Mouse (Mus musculus) frontal cortex, postnatal 14 days (tissue): ENCODE measurements at regions not wholly inside any gene's neighbourhood (a gene's known extent, or its start where the extent isn't known, plus 50 kb on each side); places are given as distances from the start of the nearest gene placed in this dataset.

Source experiments
- DNase-seq, 2 experiments: peaks; one replicate each; pipeline ENCODE4 v3.0.0; 2022; ENCODE audit warnings: low spot score in 2 of 2

DNA sequence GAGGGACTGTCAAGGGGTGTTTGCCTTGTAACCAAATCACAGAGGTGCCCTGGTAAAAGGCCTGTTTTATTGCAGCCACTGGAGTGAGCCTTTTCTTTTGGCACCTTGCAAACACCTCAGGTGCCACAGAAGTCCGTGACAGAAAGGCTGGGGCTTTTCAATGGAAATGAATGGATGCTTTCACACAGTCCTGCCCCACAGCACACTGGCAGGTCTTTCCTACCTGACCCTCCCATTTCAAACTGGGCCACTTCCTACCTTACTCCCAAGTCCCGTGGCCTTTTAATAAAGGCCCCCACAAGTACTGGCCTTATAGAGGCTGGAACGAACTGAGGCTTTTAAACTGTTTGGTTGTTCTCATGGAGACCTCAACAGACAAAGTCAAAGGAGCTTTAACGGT is 453.1 kb upstream of the Mki67 start:
- DNase-seq, result no peak

DNA sequence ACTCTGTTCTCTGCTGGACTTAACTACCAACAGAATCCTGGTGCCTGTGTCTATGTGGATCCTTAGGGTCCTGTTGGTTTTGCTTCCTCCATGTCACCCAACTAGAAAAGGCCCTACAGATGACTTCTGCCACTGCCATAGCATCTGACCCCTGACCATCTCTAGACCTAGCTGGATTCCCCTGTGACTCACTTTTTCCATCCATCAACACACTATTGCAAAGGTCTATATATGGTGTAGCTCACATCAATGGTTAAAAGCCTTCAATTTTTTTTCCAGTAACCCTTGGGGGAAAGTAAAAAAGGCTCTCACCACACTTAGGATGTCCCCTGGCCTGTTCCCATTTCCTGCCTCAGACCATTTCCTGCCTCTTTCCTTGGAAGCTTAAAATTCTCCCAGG is 460.2 kb upstream of the Mki67 start:
- no peak for DNase-seq

DNA sequence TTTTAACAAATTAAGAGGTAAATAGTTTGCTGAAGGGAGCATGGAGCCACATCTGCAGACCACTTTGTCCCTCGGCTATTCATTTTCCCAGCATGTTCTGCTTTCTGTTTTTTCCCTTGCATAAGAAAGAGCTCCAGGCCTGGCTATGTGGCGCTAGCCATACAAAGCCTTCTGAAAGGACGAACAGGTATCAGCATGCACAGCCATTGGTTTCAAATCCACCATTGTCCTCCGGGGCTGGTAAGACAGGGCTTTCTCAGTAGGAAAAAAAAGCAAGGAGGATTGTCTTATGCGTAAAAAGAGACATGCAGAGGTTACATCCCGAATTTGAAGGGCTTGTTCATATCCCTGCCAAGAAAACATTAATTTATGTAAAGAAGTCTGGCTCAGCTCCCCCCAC is 464.8 kb upstream of the Mki67 start:
- no peak for DNase-seq

DNA sequence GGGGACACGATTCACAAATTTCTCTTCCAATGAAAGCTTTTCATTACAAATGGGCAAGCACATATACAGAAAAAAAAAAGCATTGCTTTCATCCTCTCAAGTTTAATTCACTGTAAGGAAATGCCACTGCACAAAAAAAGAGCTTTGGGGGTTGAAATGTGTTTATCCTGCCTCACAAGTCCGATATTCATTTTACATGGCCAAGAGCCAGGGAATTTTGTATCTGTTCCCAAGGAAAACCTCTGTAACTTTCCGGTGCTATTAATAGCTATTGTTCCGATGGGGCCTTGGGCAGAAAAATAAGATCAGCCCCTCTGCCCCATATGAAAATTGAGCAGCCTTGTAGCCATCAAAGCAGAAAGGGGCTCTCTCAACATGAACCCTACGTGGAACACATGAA is 465.9 kb upstream of the Mki67 start:
- no peak for DNase-seq

DNA sequence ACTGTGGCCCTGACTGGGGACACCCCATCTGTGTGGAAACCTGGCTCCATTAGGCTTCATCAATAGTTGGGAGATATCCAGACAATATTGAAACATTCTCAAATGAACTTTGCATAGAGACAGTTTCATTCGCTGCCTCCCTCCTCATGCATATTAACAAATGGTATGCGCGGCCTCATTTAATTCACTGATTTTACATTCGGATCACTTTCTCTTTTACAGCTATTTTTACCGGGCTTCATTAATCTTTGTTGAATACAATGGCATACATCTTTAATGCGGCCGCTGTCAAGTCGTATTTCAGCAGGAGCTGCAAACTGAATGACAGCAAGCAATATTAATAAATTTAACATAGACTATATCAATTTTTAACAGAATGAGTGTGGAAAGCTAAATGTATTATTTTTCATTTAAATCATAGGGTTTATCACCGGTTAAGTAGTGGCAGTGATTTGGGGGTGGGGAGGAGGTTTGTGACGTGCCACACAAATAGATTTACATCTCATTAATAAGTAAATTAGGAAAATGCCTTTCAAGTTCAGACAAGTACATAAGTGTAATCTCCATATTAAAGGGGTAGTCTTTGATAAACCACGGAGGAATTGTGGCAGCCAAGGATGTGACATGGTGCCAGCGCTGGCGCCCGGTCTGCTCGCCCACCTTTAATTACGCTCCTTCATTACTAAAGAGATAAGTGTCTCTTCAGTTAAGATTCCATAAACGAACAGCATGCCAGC is 480.4 kb upstream of the Mki67 start:
- DNase-seq, result no peak

DNA sequence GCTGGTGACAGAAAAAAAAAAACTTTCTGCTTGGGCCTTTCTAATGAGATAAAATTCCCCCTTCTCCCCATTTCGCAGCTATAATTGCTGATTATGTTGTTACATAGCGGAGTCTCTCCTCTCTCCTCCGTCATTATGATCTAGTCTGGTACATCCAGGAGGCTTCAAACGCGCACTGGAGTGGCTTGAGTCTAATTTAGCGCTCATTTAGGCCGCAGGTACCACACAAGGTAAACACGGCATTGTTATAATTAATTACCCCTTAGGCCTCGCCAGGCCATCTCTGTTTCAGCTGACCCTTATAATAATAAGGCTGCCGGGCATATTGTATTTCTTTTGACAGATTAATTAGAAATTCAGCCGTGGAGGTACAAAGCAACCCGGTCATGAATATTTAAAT is 492.7 kb upstream of the Mki67 start:
- no peak for DNase-seq

DNA sequence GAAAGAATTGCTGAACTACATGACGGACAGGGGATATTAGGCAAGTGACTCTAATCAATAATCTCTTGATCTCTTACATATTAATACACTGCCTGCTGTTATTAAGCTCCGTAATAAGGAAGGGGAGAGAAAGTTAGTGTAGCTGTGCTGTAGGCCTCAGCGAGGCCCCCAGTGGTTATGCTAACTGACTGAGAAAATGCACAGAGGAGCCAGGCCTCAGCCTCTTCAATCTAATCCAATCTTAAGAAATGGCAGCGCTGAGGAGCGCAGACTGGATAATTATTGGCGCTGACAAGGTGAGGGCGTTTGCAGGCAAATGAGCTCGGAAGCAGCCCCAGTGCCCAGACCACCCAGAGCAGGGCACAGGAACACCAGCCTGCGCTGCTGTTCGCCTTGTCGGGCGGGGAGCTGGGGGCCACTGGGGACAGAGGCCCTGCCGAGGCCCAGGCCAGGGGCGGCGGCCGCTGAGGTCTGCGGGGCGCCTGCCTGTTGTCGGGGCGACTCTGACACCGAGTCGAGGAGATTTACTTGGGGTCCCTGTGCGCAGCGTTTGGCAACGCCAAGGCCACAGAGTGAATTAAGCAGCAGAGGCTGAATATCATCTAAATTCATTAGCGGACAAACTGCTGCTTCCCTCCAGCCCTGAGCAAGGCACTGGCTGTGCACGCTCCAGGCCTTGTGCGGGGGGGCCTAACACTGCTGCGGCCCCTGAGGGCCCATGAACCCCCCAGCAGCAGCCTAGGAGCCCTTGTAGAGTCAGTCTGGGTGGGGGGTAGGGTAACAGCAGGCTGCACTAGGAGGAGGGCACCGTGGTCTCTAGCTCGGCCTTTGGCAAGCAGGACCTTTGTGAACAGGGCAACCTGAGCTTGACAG is 493.4 kb upstream of the Mki67 start:
- no peak for DNase-seq

DNA sequence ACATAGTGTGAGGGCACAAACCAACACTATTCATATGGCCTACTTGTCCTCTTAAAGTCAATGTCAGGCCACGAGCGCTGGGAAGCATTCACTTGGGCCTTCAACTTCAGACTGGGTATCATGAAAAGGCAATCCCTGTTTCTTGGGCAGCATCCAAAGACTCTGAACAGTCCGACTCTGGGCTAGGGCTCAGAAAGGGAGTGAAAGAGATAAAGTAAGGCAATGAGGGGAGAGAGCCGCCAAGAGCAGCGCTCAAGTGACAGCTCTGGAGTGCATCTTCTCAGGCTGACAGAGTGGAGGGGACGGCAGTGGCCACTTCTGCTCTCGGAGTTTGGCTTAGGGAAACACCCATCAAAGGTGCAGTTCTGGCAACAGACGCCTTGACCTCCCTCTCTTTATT is 496.3 kb upstream of the Mki67 start:
- no peak for DNase-seq

DNA sequence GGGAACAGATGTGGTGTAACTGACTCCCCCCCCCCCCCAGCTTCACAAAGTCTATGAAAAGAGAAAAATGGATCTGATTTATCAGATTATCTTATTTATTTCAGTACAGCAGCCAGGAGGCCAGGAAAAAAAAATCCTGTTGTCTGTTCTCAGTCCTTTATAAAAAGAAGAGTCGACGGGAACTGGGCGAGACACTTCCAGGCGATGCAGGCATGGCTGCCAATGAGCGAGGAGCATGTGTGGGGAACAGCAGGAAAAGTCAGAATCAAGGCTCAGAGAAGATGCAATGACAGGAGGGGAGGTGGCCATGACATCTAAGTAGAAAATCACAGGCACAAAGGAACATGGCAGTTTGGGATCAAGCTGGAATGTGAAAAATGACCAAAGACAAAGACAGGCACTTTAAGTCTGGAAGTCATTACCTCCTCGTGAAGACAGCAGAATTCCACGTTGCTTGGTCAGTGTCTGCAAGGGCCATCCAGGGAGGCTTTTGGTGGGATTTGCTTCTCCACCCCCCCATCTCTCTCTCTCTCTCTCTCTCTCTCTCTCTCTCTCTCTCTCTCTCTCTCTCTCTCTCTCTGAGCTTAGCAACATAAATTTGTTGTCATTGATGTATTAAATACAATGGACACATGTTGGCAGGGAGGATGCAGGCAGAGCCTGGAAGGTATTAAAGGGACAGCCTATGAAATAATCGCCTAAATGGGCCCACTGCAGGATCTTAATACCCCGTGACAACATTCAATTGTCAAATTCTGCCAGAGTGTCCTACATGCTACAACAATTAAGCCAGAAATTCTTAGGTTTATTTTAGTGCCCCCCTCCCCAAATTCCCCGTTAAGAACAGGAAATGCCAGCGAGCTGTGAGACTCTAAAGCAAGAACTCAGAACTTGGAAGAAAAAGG is 497.1 kb upstream of the Mki67 start:
- DNase-seq, result no peak

DNA sequence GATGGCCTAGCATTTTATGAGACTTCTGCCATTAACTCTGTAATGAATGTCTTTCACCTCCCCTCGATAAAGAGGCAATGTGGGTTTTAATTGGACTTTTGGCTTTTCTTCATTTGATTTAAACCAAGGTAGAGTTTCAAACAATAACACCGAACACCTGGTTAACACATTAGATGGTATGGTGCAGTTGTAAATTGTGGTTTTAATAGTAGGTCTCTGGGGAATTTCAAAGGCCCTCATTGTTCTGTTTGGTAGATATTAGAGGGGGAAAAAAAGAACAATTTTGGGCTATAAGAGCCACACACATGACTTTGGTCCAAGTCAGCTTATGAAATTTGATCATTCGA is 497.8 kb upstream of the Mki67 start:
- no peak for DNase-seq

DNA sequence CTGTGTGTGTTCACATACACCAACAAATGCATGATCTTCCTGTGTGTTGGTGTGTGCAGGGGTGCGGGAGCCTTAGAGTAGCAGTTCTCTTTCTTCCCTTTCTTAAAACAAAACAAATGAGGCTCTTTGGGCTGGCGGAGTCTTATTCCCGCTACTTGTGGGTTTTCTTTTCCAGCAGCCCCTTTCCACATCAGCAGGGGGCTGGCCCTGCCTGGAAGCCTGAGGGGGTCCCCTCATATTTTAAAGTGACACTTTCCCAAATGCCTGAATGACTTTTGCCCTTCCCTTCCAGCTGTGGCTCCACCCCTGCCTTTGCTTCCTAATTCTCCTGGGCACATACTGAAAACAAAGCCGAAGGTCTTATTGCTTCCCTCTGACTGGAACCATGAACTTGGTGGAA is 498.3 kb upstream of the Mki67 start:
- DNase-seq, result no peak

DNA sequence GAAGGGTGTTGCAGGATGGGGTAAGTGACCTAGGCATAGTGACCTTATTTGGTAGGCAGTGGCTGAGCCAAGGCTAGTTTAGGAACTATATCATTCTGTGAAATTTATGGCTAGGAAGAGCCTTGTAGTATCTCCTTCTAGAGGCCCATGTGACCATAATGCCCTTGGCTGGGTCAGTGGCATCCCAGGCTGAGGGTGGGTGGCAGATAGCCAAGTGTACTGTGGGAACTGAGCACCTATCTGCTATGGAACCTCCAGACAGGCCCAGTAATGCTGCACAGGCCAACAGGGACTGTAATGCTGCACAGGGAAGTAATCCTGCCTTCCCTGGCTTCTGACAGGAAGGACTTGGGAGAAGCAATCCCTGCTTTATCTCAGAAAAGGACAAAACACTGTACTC is 500.6 kb upstream of the Mki67 start:
- DNase-seq, result no peak

DNA sequence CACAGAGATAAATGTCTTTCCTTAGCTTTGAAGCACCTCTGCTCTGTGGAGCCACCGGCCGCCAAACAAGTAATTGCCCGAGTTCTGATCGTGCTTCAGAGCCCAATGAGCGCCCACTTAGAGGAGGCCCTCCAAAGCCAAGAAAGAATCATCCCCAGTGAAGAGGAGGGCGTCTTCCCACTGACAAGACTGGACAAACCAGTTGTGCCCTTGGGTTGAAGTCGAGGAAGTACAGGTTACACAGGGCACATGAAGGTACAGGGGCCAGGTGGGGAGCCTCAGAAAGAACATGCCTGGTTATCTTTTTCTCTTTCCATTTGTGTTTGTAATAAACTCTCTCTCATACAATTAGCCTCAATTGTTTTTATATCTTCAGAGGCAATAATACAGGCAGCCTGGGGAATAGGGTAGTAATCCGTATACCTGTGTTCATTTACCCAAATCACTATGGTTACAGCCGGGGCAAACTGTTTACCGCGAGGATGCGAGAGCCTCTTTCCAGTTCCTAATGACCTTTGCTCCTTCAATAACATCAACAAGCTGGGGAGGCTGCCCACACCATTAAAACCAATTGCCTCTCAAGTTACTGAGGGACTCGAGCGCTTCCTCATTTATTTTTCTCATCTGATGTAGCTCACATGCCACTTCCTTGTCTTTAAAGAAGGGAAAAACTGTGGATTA is 503.5 kb upstream of the Mki67 start:
- DNase-seq, result no peak

DNA sequence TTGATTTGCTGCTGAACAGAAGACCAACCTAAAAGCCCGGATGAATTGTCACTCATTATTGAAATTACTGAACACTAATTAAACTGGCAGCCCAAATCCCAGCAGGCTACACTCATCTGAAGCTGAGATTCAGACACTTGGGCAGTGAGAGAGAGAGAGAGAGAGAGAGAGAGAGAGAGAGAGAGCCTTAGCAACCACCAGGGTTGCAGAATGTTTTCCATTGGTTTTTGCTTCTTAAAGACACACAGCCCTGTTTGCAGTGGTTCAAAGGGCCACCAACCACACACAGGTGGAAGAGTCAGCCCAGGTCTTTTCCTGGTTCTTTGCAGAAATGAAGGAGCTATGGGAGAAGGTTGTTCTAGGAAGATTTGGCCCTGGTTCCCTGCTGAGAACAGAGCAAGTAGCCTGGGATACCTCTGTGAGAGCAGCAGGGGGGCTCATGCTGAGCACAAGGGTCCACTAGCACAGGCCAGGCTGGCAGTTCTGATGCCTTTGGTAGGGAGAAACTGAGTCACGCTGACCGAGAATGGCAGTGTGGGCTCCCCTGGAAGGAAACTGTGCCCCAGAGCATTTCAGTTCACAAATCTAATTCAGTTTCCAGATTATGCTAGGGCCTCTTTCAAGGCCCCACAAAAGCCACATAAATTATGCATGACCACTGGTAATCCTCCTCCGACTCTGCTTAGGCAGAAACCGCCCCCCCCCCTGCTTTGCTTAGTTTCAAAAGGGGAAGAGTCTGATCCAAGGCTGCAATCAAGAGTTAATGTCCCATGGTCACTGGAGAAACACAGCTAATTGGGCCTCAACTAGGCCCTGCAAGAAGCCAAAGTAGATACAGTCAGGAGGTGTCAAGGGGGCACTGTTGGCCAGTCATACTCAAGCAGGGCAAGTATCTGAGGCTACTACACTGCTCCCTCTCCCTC is 504.3 kb upstream of the Mki67 start:
- no peak for DNase-seq

DNA sequence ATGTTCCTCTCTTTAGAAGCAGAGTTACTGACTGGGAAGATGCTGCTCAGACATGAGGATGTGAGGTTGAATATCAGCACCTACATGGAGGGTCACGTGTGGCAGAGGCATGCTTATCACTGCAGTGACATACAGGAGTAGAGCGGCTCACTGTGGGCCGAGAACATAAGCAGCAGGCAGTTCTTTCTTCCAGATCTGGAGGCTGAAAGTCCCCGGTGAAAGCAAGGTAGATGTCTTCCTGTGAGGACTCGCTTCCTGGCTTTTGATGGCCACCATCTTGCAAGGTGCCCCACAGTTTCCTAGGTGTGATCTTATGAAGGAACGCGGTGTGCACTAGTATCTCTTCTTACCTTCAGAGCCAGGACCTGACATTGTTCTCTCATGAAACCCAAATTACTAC is 505.5 kb upstream of the Mki67 start:
- no peak for DNase-seq

DNA sequence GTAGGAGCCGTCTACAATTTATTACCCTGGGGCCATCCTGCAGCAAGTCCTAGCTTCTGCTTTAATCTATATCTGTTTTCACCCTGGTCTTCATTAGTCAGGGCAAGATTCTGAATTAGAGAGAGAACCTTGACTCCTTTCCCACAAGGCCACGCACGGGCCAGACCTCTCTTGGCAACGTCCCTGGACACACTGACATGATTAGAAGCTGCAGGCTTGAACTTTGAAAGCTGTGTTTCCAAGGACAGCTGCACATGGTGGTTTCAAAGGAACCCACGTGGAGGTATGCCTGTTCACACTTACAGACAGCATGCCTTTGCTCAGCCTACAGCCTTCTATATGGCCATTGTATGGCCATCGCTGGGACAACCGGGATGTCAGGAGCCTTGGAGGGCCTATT is 509.9 kb upstream of the Mki67 start:
- DNase-seq, result no peak

DNA sequence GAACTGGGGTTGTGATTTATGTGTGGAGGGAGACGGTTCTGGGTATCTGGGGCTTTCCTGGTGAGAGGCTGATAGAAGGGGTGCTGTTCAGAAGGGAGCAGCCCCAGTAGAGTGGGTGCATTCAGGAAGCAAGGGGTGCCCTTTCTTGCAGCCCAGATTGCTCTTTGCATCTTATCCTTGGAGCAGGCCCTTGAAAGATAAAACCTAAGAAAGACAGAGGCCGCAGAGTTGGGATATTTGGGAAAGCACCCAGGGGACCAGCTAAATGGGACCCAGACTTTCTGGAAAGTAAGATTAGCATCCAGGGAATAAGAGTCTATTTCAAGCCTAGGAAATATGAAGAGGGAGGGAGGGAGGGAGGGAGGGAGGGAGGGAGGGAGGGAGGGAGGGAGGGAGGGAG is 512.2 kb upstream of the Mki67 start:
- DNase-seq, result no peak

DNA sequence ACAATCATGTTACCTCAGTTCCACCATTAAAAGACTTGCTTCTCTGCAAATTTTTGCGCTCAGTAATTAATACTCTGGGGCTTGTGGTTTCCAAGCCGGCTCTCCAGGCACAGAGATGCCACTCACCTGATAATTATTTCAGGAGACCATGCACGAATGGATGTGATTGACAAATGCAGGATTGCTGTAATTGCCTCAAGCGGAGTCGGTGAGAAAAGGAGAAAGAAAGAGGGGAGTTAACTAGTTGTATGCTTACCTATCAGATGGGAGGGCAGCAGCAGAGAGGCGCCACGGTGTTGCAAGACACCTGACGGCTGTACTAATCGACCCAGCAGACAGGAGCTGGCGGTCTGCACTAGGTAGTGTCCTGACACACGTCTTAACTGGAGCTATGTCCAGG is 513.4 kb upstream of the Mki67 start:
- DNase-seq, result no peak

DNA sequence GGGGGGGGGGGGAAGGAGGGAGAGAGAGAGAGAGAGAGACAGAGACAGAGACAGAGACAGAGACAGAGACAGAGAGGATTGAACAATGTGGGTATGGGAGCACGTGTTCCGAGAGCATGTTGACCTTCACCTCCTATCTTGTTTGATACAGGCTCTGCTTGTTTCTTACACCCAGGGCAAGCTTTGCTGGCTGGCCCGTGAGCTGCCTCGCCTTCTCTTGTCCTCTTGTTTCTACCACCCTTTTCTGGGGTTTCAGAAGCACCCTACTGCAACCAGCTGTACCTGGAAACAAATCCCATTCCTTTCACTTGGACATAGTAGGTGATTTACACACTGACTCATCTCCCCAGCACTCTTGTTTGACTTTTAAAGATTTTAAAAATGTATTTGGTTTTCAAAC is 516.0 kb upstream of the Mki67 start:
- no peak for DNase-seq

DNA sequence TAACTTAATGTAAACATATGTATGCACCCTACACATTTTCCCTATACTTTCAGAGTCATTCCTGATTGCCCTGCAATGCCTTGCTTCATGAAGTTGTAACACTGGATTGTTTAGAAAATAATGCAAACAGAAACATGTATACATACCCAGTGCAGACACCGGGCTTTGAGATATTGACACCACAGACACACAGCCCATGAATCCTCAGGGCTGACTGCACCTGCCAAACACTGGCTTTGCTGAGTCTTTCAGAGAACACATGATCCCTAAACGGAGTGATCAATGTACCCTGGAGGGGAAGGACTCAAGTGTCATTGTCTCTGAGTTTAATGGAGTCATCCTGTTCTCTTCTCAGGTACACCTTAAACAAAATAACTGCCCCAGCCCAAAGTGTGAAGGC is 519.4 kb upstream of the Mki67 start:
- no peak for DNase-seq

DNA sequence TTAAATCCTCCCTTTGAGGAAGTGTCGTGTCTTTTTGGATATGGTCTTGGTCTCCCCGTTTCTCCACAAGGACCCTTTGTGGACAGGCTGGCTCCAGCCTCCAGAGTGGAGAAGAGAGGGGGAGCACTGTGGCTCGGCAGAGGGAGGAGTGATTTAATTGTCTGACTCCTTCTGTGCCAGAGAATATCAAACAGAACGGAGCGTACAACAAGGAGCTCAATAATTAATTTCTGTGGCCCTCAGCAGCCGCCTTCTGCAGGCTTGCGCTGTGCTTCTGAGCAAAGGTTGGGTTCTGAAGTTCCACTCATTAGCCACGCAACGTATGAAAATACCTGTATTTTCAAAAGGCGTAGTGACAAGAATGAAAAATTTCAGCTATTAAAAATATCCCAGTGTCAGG is 520.2 kb upstream of the Mki67 start:
- DNase-seq, result no peak
